Mouse (Mus musculus) adrenal gland, adult 8-10 months (tissue): ENCODE measurements at regions not wholly inside any gene's neighbourhood (a gene's known extent, or its start where the extent isn't known, plus 50 kb on each side); places are given as distances from the start of the nearest gene placed in this dataset.
"Not testable (repeated sequence)": the region's sequence is repeated elsewhere in the genome, so short reads cannot be mapped to it uniquely, and the experiment has no call there.

Source experiments
- DNase-seq: peaks from one replicate; pipeline ENCODE4 v3.0.0; 2022

DNA sequence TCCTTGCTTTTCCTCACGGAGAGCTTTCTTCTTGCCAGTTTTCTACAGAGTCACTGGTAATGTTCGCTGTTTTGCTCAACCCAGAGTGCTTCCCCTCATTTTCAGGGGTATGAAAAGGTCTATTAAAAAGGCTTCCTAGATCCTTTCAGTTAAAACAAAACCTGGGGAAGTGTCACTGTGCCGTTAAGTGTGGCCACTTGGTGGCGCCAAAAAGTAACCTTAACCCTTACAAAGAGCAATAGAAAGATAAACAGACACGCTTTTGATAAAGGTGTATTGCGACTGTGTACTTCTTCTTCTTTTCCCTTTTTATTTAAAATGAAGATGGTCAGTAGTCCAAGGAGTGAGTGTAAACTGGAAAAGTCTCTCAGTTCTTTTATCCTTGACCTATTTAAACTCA, 145.2 kb upstream of the Smlr1 start:
- DNase-seq: peak; percentile 11

DNA sequence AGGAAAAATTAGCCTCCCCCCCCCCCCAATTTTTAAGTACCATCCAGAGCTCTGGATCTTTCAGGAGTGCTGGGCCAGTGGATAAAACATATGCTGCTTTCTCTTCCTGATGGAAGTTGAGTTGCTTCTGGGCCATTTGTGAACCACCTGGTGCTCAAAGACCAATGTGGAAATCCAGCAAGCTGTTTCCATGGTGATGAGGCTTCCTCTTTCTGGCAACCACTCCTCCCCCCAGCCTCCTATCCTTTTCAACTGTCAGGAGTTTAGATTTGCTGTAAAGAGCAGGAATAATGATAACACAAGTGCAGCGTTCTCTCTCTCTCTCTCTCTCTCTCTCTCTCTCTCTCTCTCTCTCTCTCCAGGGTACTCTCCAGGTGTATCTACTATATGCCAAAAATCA, 141.8 kb upstream of the Smlr1 start:
- DNase-seq: no peak

DNA sequence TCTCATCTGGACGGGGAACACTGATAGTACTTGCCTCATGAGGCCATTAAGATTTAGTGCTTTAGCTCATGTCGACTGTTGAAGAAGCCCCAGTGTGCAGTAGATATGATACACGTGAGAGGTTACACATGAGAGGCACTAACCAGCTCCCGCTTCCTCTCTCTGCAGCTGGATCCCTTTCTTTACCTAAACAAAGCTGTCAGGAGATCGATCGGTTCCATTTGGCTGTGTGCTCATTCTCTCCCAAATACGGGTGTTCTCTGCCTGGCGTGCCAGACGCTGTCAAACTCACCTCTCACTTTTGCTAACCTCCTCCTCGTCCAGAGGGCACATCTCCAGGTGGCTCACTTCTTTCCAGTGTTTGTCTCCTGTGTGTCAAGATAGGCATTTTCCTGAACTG, 139.3 kb upstream of the Smlr1 start:
- no peak for DNase-seq

DNA sequence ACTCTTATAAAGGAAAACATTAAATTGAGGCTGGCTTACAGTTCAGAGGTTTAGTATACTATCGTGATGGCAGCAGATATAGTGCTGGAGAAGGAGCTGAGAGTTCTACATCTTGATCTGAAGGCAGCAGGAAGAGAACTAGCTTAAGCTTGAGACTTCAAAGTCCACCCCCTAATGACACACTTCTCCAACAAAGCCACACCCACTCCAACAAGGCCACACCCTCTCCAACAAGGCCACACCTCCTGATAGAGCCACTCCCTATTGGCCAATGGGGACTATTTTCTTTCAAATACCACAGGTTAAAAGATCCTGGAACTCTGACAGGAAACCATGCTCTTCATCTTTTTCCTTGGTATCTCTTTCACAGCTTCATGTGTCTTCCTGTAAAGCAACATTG, 134.0 kb upstream of the Smlr1 start:
- DNase-seq: no peak

DNA sequence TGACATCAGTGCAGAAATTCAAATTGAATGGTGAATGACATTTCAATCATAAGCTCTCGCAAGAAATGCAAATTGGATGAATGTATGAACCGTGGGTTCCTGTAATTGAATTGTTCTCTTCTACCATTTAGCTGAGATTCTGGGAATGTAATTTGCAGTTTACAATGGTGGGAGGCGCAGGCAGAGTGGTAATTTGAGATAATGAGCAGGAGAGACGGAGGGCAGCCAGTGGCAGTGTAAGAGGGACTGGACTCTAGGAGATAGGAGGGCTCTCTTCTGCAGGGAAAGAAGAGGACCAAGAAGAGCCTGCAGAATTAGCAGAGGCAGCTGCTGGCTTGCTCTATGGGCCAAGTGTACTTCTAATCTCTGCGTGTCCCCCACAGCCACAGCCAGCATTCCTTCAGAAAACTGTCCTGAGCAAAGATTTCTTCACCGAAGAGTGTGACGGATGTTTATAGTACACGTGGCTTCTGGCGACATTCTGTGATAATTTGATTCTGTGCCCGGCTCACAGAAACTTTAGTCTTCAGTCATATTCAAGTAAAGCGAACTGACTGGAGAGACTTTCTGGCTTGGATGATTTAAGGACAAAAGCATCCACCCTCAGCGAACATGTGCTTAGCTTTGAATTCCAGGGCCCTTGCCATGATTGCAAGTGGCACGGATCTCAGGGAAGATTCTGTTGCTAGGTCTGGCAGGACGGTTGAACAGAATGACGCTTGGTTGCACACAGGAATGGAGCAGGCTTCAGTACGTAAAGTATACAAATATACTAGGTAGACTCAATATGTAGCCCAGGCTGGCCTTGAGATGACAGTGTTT, 116.9 kb upstream of the Smlr1 start:
- DNase-seq: no peak

DNA sequence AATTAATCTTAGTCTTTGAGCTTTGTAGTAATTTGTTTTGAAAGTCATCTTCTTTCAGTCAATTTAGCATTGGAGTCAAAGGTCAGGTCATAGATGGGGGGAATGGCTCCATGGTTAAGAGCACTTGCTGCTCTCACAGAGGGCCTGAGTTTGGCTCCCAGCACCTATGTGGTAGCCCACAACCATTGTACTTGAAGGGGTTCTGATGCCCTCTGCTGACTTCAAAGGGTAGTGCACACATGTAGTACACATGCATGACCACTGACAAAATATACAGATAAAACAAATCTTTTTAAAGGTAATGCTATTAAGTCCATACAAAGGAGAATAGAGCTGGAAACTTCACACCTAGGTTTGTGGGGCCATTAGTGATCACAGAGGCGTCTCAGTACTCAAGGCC, 111.7 kb upstream of the Smlr1 start:
- DNase-seq: no peak

DNA sequence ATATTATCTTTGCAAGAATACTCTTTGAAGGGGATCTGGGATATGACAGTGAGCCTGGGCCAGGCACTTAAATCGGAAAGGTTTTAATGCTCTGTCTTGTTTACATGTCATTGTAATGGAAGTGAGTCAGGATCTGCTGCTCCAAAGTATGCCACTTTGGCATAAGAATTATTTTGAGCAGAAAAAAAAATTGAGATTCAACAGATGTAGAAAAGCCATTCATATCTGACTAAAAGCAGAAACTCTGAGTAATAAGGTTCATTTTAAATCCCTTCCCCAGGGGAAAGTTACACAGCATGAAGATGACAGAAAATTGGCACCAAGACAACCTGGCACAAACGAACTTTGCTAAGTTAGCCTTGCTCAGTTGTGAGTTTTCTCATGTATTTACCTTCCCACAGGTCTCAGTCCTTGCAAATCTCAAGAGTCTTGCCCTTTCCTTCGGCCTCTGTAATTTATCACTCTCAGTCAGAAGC, 107.5 kb upstream of the Smlr1 start:
- no peak for DNase-seq

DNA sequence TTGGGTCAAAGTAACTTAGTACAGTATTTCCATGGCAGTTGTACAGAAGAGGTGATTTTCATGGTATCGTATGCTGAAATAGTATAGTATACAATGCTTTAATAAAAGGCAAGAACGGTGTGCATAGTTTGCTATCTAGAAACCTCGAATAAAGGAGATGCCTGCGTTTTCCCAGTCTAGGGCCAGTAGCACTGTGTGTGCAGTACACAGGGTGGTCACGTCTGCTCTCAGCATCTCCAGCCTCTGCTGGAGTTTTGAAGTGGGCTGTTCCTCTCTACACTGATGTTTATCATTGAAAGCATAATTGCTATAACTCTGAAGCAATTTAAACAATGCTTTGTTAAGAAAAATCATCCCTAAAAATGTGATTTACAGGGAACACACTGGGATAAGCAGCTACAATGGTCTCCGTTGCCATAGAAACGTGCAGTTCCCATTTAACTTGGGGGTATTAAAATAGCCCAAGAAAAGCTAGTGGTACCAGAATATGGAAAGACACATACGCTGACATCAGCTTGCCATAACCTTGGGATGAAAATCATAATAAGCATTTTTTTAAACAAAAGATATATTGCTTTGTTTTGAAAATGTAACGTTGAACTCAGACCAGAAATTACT, 106.1 kb upstream of the Smlr1 start:
- no peak for DNase-seq

DNA sequence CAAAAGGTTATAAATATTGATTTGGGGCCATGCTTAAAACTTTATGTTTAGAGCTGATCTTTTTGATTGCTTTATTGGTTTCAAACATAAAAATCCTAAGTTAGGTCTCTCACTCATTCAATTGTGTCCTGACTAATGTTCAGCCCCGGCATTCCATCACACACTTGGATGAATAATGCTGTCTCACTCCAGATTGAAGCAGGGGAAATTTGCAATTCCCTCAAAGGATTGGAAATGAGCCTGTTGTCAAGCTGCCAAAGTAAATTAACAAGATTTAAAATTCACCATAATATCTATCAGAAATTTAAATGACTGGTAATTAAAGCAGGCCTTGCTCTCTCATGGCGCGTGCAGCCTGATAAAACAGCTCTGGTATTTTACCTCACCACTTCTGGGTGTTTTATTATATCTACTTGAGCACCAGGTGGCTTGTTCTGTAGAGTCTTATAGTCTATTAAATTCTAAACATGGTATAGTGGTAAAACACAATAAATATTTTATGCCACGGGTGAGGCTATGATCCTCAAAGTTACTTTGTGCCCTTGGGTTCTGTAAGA, 97.1 kb upstream of the Smlr1 start:
- DNase-seq: no peak

DNA sequence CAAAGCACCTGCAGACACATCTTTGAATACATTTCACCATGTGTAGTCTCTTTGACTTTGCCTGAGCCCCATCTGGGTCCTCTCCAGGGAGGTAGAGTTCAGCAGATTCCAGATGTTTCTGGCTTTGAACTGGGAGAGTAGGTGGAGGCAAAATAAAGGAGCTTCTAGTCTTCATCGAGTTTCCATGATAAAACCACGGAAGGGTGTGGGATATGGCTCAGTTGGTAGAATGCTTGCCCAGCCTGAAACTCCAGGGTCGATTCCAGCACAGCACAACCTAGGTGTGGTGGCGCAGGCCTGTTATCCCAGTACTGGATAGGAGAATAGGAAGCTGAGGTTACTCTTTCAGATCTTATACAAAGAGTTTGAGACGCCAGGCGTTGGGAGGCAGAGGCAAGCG, 96.2 kb upstream of the Smlr1 start:
- DNase-seq: no peak

DNA sequence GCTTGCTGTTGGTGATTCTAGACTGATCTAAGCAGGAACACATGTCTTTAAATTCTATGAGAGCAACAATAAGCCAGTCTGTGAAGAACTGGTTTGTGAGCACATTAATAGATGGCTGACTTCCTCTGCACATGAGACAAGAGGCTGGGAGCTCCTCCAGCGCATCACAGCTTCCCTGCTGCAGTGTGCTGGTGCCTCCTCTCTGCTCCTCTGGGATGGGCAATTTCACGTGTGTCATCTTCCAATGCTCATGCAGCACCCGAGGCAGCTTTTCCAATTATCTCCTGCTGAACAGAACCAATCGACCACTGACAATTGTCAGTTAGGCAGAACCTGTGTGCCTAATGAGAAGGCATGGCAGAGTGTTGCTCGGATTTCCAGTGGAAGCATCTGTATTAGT, 86.5 kb upstream of the Smlr1 start:
- no peak for DNase-seq

DNA sequence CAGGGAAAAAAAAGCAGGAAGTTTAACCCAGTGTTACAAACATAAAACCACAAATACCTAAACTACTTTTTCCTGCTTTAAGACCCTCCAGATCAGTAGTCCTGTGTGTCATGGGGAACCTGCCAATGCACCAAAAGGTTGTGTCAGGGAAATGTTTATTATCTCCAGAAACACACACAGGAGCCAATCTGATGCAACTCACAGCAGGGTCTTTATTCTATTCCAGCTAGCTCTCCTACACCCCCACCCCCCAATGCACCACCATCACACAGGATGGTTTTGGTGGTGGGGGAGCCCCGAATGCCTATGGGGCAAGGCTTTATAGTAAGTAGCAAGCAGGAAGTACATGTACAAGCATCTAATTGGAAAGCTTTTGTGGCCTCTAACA, 85.7 kb upstream of the Smlr1 start:
- not testable (repeated sequence) for DNase-seq

DNA sequence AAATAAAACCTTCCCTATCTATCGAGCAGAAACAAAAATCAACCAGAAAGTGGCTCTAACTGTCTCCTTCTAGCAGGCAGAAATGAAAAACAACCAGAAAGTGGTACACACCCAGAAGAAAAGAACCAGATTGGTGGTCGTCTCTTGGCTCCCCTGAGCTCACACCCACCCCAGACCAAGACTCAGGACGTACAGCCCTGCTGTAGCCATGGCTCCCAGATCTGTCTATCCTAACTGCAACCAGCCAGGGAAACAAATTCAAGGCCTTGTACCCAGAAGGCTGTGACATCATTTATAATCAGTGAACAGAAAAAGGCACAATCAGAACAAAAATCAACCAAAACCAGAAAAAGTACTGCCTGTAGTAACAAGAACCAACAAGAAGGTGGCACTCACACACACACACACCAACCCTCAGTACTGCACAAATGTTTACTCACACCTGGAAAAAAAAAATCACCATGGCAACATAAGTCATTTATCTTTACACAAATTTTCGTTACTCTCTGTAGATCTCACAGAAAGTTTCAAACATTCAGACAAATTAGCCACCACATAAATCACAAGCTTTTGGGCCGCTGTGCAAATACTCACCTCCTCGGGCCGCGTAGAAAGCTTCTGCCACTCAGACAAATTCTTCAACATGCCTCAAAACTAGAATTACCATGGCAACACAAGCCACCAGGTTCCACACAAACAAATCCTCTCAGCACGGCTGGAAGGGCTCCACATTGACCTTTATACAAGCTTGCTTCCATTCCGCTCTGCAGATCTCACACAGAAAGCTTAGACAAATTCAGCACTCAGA, 85.1 kb upstream of the Smlr1 start:
- DNase-seq: no peak

DNA sequence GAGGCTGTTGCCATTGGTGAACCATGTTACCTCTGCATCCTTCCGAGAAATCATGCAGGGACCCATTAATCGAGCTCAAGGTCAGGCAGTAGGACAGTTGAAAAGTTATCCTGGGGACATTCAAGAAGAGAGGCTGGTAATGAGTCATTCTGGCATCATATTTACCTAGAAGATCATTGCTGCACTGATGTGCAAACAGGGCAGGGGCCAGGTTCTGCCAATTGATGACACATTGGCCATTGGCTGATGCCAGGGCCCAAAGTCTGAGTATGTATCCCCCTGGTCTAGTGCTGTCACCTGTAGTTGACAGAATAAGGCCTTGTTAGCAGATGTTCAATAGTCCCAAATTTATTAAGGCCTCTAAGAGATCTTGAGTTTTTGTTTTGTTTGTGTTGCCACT, 83.6 kb upstream of the Smlr1 start:
- peak; percentile 4 for DNase-seq

DNA sequence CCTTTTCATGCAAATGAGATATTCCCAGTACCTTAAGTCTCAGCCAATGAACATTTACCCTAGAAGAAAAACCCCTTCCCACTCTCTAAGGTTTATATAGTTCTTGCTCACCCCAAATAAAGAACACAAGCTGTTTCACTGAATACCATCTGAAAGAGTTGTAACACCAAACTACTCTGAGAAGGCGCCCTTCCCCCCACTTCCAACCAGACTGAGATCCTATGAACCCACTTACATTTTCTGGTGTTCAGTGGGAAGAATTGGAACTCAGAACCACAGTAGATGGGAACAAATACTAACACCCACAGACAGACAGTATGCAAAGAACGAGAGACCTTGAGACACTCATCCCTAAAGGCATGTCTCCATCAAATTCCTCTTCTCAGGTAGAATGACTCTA, 65.4 kb upstream of the Smlr1 start:
- no peak for DNase-seq

DNA sequence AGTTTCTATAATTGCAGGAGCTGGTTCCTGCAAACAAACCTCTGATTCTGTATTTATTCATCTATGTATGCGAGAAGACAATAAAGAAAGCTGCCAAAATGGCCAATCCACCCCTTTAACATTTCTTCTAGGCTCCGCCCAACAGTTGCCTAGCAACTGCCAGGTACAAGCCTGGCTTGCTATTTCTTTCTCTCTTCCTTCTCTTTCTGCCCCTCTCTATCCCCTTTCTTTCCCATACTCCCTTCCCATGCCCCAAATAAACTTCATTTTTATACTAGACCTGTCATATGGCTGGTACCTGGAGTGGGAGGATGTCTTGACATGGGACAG, 53.2 kb upstream of the Smlr1 start:
- no peak for DNase-seq

DNA sequence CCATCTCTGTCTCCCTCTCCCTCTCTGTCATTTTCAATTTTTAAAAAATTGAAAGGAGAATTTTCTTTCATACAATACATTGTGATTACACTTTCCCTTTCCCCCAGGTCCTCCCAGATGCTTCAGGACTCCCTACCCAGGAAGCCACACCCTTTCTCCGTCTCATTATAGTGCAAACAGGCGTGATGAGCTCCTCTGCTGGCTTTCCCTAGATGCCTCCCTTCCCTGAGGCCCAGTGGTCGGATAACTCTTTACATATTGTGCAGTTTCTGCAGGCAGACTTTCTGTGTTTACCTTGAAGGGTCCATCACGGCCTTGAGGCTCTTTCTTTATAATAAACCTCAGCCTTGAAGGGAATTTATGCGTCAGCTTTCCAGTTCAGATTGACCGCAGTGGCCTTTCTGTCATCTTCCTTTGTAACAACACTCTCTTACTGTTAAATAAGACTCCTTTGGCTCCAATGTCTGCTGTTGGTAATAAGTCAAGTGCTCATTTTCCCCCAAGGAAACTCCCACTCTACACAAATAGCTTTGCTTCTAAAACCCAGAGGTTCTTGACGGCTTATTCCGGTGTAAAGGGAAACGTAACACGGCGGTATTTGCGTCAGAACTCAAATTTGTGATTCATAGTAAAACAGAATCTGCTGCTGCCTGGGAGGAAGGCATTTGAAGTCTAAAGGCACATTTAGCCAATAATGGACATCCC, 52.7 kb upstream of the Smlr1 start:
- DNase-seq: no peak
